In the genomic region with DNA sequence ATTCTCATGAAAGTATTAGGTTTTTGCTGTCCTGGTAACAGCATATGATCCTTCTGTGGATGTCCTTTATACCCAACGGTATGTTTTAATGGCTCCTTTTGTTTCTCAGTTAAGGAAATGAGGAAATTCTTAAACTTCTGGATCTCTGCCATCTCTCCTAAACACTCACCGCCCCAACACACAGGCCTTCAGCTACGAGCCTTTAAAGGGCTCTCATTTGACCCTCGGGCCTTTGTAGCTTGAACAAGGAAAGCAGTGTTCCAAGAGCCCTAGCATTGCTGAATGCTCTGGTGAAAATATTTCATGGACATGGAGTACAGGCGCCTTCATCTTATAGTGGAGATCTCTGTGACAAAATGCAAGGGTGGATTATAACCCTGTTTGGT, we compare ENCODE assay signal across 9 mouse cellular contexts. TPM values are rescaled to one million over a fixed set of nuclear protein-coding genes. Genes with fewer than 3 reads are reported as not detected.
DNase-seq lines count a peak whose midpoint lies in the region; ATAC-seq lines count a peak whose summit lies in the region.
"Had no signal": no experiment of that assay in that cellular context is flagged by ENCODE, and none has a peak within 500 bp of the region (broad histone marks: within the 10 kb centered on the region; RNA-seq: fewer than 3 reads in every experiment).

No protein-coding gene starts in this region.

- H3K9me3 ChIP-seq in kidney, embryonic 16.5 days (ENCODE audit: low read length), result no peaks in the 10 kb centered on the region
- no peaks in the 10 kb centered on the region for H3K9me3 ChIP-seq in embryonic facial prominence, embryonic 14.5 days (ENCODE audit: control insufficient read depth, low read length)
- H3K9me3 ChIP-seq in hindbrain, embryonic 12.5 days (replicated peaks), result no peaks in the 10 kb centered on the region
- no peaks in the 10 kb centered on the region for H3K9me3 ChIP-seq in midbrain, embryonic 15.5 days

- 38% methylated on average over 5 of the region's 5 CpGs for WGBS in kidney, embryonic 16.5 days
- 26% methylated on average over 5 of the region's 5 CpGs for WGBS in embryonic facial prominence, embryonic 14.5 days
- WGBS in hindbrain, embryonic 12.5 days, result 46% methylated on average over 5 of the region's 5 CpGs
- WGBS in midbrain, embryonic 15.5 days, result 35% methylated on average over 5 of the region's 5 CpGs

- peak; percentile 55; the same call in 1 of the 2 replicates for ATAC-seq in kidney, embryonic 16.5 days (ENCODE audit: low FRiP score, low TSS enrichment)
- ATAC-seq in embryonic facial prominence, embryonic 14.5 days (ENCODE audit: low read depth), result 0 out of 2 replicates have a peak, but pooled peaks have one; percentile 41
- ATAC-seq in hindbrain, embryonic 12.5 days (ENCODE audit: low FRiP score), result peak; percentile 71
- ATAC-seq in midbrain, embryonic 15.5 days (replicated peaks), result no peak; the same call in 1 of the 2 replicates
- ATAC-seq in erythroid progenitor cell, adult 5-6 weeks (replicated peaks; ENCODE audit: low FRiP score, poor library complexity, severe bottlenecking), result no peak

- H3K4me1 ChIP-seq in kidney, embryonic 16.5 days (ENCODE audit: insufficient read depth, low read length), result peaks cover 35% of the 10 kb centered on the region
- H3K4me1 ChIP-seq in embryonic facial prominence, embryonic 14.5 days (ENCODE audit: control insufficient read depth, insufficient read depth, low read length), result peaks cover 18% of the 10 kb centered on the region
- peaks cover 23% of the 10 kb centered on the region for H3K4me1 ChIP-seq in hindbrain, embryonic 12.5 days
- peaks cover 24% of the 10 kb centered on the region for H3K4me1 ChIP-seq in midbrain, embryonic 15.5 days

- peak overlapping the region; percentile 38; the same call in 1 of the 2 replicates for H3K9ac ChIP-seq in kidney, embryonic 16.5 days (replicated peaks; ENCODE audit: low read length)
- no peak overlapping the region for H3K9ac ChIP-seq in embryonic facial prominence, embryonic 14.5 days (ENCODE audit: low read depth, low read length)
- no peak overlapping the region for H3K9ac ChIP-seq in hindbrain, embryonic 12.5 days
- no peak overlapping the region for H3K9ac ChIP-seq in midbrain, embryonic 15.5 days
- H3K9ac ChIP-seq: liver, embryonic 14.5 days had no signal

- H3K4me3 ChIP-seq in kidney, embryonic 16.5 days (ENCODE audit: low read length), result no peak overlapping the region
- H3K4me3 ChIP-seq in embryonic facial prominence, embryonic 14.5 days (ENCODE audit: low read depth, low read length), result no peak overlapping the region
- H3K4me3 ChIP-seq in hindbrain, embryonic 12.5 days, result no peak overlapping the region
- H3K4me3 ChIP-seq in midbrain, embryonic 15.5 days, result no peak overlapping the region

- H3K36me3 ChIP-seq in kidney, embryonic 16.5 days (ENCODE audit: insufficient read depth, low read length), result peaks cover 18% of the 10 kb centered on the region
- H3K36me3 ChIP-seq in embryonic facial prominence, embryonic 14.5 days (ENCODE audit: control insufficient read depth, insufficient read depth, low read length), result peaks cover 19% of the 10 kb centered on the region
- H3K36me3 ChIP-seq in hindbrain, embryonic 12.5 days, result peaks cover 5% of the 10 kb centered on the region; the same call in 1 of the 2 replicates
- H3K36me3 ChIP-seq in midbrain, embryonic 15.5 days (replicated peaks), result no peaks in the 10 kb centered on the region

- peak overlapping the region; percentile 57; the same call in 1 of the 2 replicates for H3K27ac ChIP-seq in kidney, embryonic 16.5 days (ENCODE audit: low read length)
- H3K27ac ChIP-seq in embryonic facial prominence, embryonic 14.5 days (replicated peaks; ENCODE audit: low read depth, low read length), result peak overlapping the region; percentile 61
- H3K27ac ChIP-seq in hindbrain, embryonic 12.5 days, result peak overlapping the region; percentile 57
- peak overlapping the region; percentile 42; the same call in 1 of the 2 replicates for H3K27ac ChIP-seq in midbrain, embryonic 15.5 days
- H3K27ac ChIP-seq: liver, embryonic 14.5 days had no signal

- H3K27me3 ChIP-seq in kidney, embryonic 16.5 days (ENCODE audit: insufficient read depth, low read length), result no peaks in the 10 kb centered on the region
- H3K27me3 ChIP-seq in embryonic facial prominence, embryonic 14.5 days (replicated peaks; ENCODE audit: control insufficient read depth, insufficient read depth, low read length), result no peaks in the 10 kb centered on the region
- H3K27me3 ChIP-seq in hindbrain, embryonic 12.5 days, result no peaks in the 10 kb centered on the region
- no peaks in the 10 kb centered on the region for H3K27me3 ChIP-seq in midbrain, embryonic 15.5 days (replicated peaks)

- H3K4me2 ChIP-seq in kidney, embryonic 16.5 days (replicated peaks; ENCODE audit: low read depth, low read length), result no peak overlapping the region
- no peak overlapping the region for H3K4me2 ChIP-seq in embryonic facial prominence, embryonic 14.5 days (ENCODE audit: low read depth, low read length)
- no peak overlapping the region for H3K4me2 ChIP-seq in hindbrain, embryonic 12.5 days (replicated peaks)
- H3K4me2 ChIP-seq in midbrain, embryonic 15.5 days, result no peak overlapping the region

- DNase-seq in kidney, postnatal 36 days, result no peak
- DNase-seq in embryonic facial prominence, embryonic 14.5 days (ENCODE audit: low spot score), result peak; percentile 86
- no peak for DNase-seq in right cerebral cortex, postnatal 36 days (ENCODE audit: low spot score in 2 of 2)
- DNase-seq in kidney, adult 11 months, result no peak

RNA-seq across cellular contexts. Expression of a gene that starts 29.8 kb away (rescaled TPM):
- 104 and 106 TPM in 2 replicates for polyA plus RNA-seq in kidney, embryonic 16.5 days (2015; fragmentation: Nextera tagmentation; extraction: Ambion mirVana)
- 79.1 and 81.0 TPM in 2 replicates for polyA plus RNA-seq in embryonic facial prominence, embryonic 14.5 days (2014; fragmentation: Nextera tagmentation; extraction: Ambion mirVana)
- polyA plus RNA-seq in hindbrain, embryonic 12.5 days (2016; fragmentation: Nextera tagmentation; extraction: Ambion mirVana), result 82.3 and 92.2 TPM in 2 replicates
- 42.8 TPM in 2 replicates for polyA plus RNA-seq in midbrain, embryonic 15.5 days (2015; fragmentation: Nextera tagmentation; extraction: Ambion mirVana)
- 34.6 and 36.9 TPM in 2 replicates for total RNA-seq in erythroid progenitor cell, adult 5-6 weeks (2015; ENCODE audit: low replicate concordance)
- 32.9 and 46.5 TPM in 2 replicates for total RNA-seq in erythroid progenitor cell, adult 5-6 weeks (2017; ENCODE audit: low replicate concordance)

Comparison
In these comparisons a context has a peak if more than half of its experiments do, and no peak if none do; other contexts are left out.
1. ATAC-seq: peak in kidney, embryonic 16.5 days (single experiment), embryonic facial prominence, embryonic 14.5 days (single experiment) and hindbrain, embryonic 12.5 days (single experiment); none in midbrain, embryonic 15.5 days (single experiment) and erythroid progenitor cell, adult 5-6 weeks (single experiment).
2. Peak in every context shown above with its lines, with median percentiles within 50 percentile points of each other: H3K27ac ChIP-seq.